Mouse (Mus musculus): ENCODE results near the gene Rabgef1. TPM values are rescaled to one million over a fixed set of nuclear protein-coding genes. Genes with fewer than 3 reads are reported as not detected.

Gene Rabgef1
- polyA plus RNA-seq, 1 experiment, result 70.6 TPM

DNA sequence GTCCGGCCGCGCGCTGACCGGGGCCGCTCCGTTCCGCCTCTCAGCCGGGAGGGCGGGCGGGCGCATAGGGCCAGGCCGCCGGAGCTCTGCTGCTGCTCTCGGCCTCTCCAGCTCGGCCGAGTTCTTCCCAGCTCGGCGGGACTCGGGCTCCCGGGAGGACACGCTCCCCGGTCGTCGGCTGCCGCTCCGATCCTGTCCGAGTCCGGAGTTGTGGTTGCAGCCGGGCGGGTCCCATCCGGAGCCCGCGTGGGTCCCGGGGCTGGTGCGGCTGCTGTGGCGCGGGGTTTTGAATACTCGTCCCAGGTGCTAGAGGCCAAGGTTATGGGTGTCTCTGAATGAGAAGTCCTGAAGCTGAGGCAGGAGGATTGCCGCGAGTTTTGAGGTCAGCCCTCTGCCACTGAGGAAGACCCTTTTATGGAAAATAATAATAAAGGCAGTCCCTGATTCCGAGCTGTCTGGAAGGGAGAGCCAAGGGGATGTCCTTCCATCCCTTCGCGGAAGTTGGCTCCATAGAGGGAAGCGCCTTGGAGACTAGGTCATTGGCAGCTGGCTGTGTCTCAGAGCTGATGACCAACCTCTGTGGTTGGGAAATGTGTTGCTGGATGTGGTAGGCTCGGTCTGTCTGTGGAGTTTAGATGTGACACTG is 481 bp downstream of the Rabgef1 start:
- peak; percentile 66 for DNase-seq (ENCODE audit: low spot score)

DNA sequence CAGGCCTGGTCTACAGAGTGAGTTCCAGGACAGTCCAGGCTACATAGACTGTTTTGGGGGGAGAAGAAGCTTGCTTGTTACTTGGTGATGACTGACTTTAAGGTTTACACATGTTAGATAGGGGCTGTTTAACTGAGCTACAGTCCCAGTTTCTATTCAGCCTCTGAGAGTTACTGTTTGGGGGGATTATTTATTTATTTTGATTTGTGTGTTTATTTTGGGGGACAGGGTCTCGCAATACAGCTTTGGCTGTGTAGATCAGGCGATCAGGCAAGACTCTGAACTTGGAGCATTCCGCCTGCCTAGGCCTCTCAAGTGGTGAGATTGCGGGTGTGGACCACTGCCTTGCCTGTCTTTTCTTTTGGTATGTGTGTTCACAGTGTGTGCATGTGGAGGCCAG is 1.4 kb downstream of the Rabgef1 start:
- DNase-seq (ENCODE audit: low spot score), result no peak

DNA sequence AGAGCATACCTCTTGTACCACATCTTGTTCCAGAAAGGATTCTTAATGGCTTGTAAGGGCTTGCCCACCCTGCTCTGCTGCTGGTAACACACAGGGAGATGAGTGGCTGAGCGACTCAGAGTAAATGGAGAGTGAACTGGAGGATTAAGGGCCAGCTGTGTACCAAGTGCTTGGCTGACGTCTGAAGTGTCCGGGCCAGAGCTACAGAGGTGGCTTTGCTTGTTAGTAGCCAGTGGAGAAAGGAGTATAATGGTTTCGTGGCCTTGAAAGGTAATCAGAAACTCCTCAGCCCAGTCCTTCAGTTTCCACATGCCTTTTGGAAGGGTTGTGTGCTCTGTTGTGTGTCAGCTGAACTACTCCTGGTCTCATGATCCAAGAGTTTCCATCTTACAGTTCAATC is 6.3 kb downstream of the Rabgef1 start:
- DNase-seq (ENCODE audit: low spot score), result no peak

DNA sequence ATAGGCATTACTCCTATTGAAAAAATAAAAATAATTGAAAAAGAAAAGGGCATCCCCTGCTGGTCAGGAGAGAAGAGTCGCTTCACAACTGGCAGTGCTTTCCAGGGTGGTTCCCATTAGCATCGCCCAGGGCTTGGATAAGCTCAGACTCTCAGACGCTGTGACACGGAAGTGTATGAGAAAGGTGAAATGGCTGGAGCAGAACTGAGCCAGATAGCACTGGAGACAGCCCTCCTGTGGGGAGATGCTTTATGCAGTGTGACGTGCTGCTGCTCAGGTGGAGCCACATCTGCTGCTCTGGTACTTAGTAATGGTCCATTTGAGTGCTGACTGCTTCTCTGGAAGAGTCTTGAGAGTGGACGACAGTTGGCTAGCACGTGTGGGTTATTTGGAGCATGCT is 8.8 kb downstream of the Rabgef1 start:
- no peak for DNase-seq (ENCODE audit: low spot score)

GRCm38 (mm10) chr5:130181740-130182540 is 10.3 kb downstream of the Rabgef1 start:
- DNase-seq (ENCODE audit: low spot score), result no peak

DNA sequence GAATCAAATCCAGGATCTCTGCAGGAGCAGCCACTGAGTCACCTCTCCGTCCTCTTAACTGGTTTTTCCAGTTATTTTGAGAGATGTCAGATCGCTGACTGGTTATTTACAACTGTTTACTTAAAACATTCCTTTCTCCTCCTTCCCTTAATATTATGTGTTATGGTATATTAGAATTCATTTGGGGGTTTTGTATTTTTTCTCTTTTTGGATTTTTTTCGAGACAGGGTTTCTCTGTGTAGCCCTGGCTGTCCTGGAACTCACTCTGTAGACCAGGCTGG is 10.9 kb downstream of the Rabgef1 start:
- DNase-seq (ENCODE audit: low spot score), result no peak

DNA sequence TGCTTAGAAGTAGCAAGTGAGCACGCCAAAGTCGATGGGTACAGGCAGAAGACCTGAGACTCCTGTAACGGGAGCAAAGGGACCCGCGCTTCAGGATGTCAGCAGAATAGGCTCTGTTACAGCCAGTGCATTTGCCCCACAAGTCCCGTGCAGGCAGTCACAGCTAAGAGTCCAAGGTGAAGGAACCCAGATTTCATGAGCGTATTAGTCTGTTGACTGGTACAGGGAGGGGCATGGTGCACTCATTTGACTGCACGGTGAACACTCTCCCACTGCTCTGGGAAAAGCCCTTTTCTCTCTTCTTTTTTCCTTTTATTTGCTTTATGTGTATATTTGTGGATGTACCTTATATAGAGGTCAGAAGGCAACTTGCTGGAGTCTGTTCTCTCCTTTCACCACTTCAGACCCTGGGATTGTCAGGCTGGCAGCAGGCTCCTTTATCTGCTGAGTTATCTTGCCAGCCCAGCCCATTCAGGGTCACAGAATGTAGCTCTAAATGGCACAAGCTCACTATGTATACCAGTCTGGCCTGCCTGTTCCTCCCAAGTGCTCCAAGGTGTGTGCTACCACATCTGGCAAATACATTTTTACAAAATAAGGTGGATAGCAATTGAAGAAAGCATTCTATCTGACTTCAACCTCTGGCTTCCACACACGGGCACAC is 12.7 kb downstream of the Rabgef1 start:
- DNase-seq (ENCODE audit: low spot score), result no peak

- DNase-seq (ENCODE audit: low spot score), result no peak
Observed at GRCm38 (mm10) chr5:130185312-130185711, 13.7 kb downstream of the Rabgef1 start.

- DNase-seq (ENCODE audit: low spot score), result no peak
Observed at GRCm38 (mm10) chr5:130187383-130187782, 15.8 kb downstream of the Rabgef1 start.

GRCm38 (mm10) chr5:130190909-130191308 is 19.3 kb downstream of the Rabgef1 start:
- no peak for DNase-seq (ENCODE audit: low spot score)

- no peak for DNase-seq (ENCODE audit: low spot score)
Observed at GRCm38 (mm10) chr5:130191865-130192264, 20.3 kb downstream of the Rabgef1 start.

GRCm38 (mm10) chr5:130192356-130192944 is 20.9 kb downstream of the Rabgef1 start:
- no peak for DNase-seq (ENCODE audit: low spot score)

GRCm38 (mm10) chr5:130193760-130194159 is 22.2 kb downstream of the Rabgef1 start:
- no peak for DNase-seq (ENCODE audit: low spot score)

DNA sequence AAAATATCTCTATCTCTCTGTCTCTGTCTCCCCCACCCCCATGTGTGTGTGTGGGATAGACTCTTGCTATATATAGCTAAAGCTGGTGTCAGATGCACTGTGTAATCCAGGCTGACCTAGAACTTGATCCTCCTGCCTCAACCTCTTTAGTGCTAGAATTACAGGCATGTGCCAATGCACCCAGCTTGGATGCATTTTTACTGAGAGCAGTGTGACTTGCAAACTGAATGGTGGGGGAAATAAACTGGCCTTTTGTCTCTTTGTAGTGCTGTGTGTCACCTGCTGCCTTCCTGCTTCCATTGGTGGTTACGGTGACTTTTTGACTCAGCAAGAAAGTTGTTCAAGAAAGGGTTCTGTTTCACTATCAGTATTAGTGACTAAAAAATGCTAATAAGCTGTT is 24.7 kb downstream of the Rabgef1 start:
- DNase-seq (ENCODE audit: low spot score), result no peak

- DNase-seq (ENCODE audit: low spot score), result no peak
Observed at GRCm38 (mm10) chr5:130197454-130197853, 25.9 kb downstream of the Rabgef1 start.

DNA sequence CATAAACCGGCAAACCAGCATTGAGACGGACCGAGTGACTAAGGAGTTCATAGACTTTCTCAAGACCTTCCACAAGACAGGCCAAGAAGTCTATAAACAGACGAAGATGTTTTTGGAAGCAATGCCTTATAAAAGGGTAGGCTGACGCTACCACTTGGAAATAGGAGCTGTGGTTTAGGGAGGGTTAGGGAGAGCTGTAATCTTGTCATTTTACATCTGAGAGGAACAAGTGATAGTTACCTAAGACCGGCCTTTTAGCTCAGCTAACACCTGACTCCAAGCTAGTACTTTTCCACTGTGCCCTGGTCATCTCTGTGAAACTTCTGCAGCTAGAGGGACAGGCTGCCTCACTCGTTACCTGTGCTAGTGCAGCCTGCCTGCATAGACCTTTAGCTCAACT is 26.4 kb downstream of the Rabgef1 start:
- DNase-seq (ENCODE audit: low spot score), result no peak

DNA sequence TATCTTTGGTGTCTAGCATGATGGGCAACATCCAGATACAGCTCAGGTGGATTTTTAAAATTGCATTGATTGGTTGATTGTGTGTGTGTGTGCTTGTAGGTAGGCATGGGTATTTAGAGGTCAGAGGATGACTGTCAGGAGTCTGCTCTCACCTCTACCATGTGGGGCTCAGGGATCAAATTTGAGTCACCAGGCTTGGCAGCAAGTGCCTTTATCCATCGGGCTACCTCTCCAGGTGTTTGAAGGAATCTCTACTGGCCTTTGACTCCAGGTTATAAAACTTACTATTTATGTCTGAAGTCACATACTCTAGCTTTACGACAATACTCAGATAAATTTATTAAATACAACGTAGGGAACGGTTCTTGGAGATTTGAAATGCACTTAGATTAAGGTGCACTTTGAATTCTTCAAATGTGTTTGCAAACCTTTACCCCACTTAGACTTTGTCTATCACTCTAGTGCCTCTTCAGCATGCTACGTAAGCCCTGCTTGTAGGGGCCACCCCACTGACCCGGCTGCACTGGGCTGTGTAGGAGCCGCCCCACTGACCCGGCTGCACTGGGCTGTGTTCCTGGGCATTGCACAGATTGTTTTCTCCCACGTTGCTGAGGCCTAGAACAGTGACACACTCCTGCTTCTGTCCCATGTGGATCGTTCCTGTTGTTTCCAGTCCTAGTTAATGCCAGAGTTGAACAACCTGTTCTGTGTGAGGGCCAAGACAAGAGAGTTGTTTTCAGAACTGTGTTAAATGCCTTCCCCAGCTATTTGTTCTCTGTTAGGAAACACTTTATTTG is 28.8 kb downstream of the Rabgef1 start:
- no peak for DNase-seq (ENCODE audit: low spot score)

- DNase-seq (ENCODE audit: low spot score), result no peak
Observed at GRCm38 (mm10) chr5:130203948-130204347, 32.4 kb downstream of the Rabgef1 start.

DNA sequence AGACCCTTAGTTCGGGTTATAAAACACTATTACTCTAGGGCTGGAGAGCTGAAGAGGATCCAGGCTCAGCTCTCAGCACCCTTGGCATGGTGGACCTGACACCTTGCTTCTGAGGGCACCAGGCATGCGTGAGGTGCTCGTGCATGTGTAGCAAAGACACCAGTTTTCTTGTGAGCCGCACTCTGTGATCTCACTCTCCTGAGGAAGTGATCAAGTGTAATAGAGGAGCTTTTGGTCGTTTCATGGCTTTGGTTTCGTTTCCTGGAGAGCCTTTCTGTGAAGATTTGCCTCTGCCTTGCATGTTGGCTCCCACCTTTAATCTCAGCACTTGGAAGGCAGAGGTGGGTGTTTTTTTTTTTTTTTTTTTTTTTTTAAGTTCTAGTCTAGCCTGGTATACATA is 33.0 kb downstream of the Rabgef1 start:
- no peak for DNase-seq (ENCODE audit: low spot score)

GRCm38 (mm10) chr5:130205441-130206023 is 33.9 kb downstream of the Rabgef1 start:
- no peak for DNase-seq (ENCODE audit: low spot score)

DNA sequence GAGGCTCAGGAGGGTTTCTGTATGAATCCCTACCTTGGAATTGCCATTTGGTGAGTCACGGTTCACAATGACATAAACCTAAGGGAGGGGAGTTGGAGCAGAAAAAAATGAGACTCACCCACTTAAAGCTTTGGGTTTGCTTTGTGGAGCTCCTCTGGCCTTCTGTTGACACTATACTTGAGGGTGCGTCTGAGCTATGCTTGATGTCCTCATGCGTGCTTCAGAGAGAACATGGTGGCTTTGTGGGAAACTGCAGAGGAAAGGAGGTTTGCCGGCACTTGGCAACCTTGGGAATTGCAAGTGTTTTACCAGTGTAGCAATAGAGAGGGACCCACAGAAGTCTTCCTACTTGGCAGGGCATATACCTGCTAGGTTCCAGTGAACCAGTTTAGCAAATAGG is 35.7 kb downstream of the Rabgef1 start:
- DNase-seq (ENCODE audit: low spot score), result no peak

DNA sequence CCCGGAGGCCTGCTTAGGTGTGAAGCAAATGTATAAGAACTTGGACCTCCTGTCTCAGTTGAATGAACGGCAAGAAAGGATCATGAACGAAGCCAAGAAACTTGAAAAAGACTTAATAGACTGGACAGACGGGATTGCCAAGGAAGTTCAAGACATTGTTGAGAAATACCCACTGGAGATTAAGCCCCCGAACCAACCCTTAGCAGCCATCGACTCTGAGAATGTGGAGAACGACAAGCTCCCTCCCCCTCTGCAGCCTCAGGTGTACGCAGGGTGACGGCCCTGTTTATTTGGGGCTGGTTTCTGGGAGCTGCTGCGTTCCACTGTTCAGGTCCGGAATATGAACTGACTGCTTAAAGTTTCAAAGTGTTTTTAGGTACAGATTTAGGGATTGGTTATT is 41.4 kb downstream of the Rabgef1 start:
- DNase-seq (ENCODE audit: low spot score), result no peak
